Mouse (Mus musculus): ENCODE results near the gene Egr2. TPM values are rescaled to one million over a fixed set of nuclear protein-coding genes. Genes with fewer than 3 reads are reported as not detected.

Gene Egr2
- polyA plus RNA-seq, 2 experiments: 1.2 to 2.0 TPM

- Histone ChIP-seq H3K27me3 (ENCODE audit: control insufficient read depth, insufficient read depth, low read length) (no peaks in the 10 kb centered on the region), H3K4me3 (replicated peaks; ENCODE audit: low read length) (no peak overlapping the region), H3K27ac (replicated peaks; ENCODE audit: low read depth, low read length) (no peak overlapping the region), H3K9me3 (ENCODE audit: control insufficient read depth, low read length) (no peaks in the 10 kb centered on the region), H3K36me3 (ENCODE audit: control insufficient read depth, insufficient read depth, low read length) (no peaks in the 10 kb centered on the region), H3K9ac (ENCODE audit: low read depth, low read length, severe bottlenecking) (no peak overlapping the region), H3K4me2 (replicated peaks; ENCODE audit: low read depth, low read length, severe bottlenecking) (no peak overlapping the region), H3K4me1 (ENCODE audit: control insufficient read depth, insufficient read depth, low read length) (no peaks in the 10 kb centered on the region)
- WGBS: 58% methylated on average over 8 of the region's 8 CpGs
- no peak for ATAC-seq (ENCODE audit: low FRiP score, low read depth)
- no peak for TF ChIP-seq POLR2A (IDR thresholded peaks at IDR 0.05; ENCODE audit: borderline replicate concordance, extremely low read depth, insufficient read depth, insufficient read length)
- no peak for DNase-seq (ENCODE audit: low spot score)
Observed at GRCm38 (mm10) chr10:67512211-67512610, 23.1 kb upstream of the Egr2 start.

GRCm38 (mm10) chr10:67512871-67513270 is 22.4 kb upstream of the Egr2 start:
- Histone ChIP-seq H3K9me3 (ENCODE audit: control insufficient read depth, low read length) (no peaks in the 10 kb centered on the region), H3K27ac (replicated peaks; ENCODE audit: low read depth, low read length) (no peak overlapping the region), H3K9ac (ENCODE audit: low read depth, low read length, severe bottlenecking) (no peak overlapping the region), H3K4me2 (replicated peaks; ENCODE audit: low read depth, low read length, severe bottlenecking) (no peak overlapping the region), H3K4me3 (replicated peaks; ENCODE audit: low read length) (no peak overlapping the region), H3K36me3 (ENCODE audit: control insufficient read depth, insufficient read depth, low read length) (no peaks in the 10 kb centered on the region), H3K4me1 (ENCODE audit: control insufficient read depth, insufficient read depth, low read length) (no peaks in the 10 kb centered on the region), H3K27me3 (ENCODE audit: control insufficient read depth, insufficient read depth, low read length) (no peaks in the 10 kb centered on the region)
- ATAC-seq (ENCODE audit: low FRiP score, low read depth): no peak
- WGBS: 77% methylated on average over 7 of the region's 7 CpGs
- TF ChIP-seq POLR2A (IDR thresholded peaks at IDR 0.05; ENCODE audit: borderline replicate concordance, extremely low read depth, insufficient read depth, insufficient read length): no peak
- no peak for DNase-seq (ENCODE audit: low spot score)

GRCm38 (mm10) chr10:67518733-67519132 is 16.5 kb upstream of the Egr2 start:
- 81% methylated on average over 3 of the region's 3 CpGs for WGBS
- no peaks in the 10 kb centered on the region for H3K9me3 ChIP-seq (ENCODE audit: control insufficient read depth, low read length)
- no peaks in the 10 kb centered on the region for H3K36me3 ChIP-seq (ENCODE audit: control insufficient read depth, insufficient read depth, low read length)
- no peak overlapping the region for H3K9ac ChIP-seq (ENCODE audit: low read depth, low read length, severe bottlenecking)
- H3K27me3 ChIP-seq (ENCODE audit: control insufficient read depth, insufficient read depth, low read length): no peaks in the 10 kb centered on the region
- H3K4me3 ChIP-seq (replicated peaks; ENCODE audit: low read length): no peak overlapping the region
- H3K27ac ChIP-seq (replicated peaks; ENCODE audit: low read depth, low read length): no peak overlapping the region
- no peak for ATAC-seq (ENCODE audit: low FRiP score, low read depth)
- no peak for TF ChIP-seq POLR2A (IDR thresholded peaks at IDR 0.05; ENCODE audit: borderline replicate concordance, extremely low read depth, insufficient read depth, insufficient read length)
- H3K4me1 ChIP-seq (ENCODE audit: control insufficient read depth, insufficient read depth, low read length): no peaks in the 10 kb centered on the region
- DNase-seq (ENCODE audit: low spot score): no peak
- no peak overlapping the region for H3K4me2 ChIP-seq (replicated peaks; ENCODE audit: low read depth, low read length, severe bottlenecking)

- no peak overlapping the region for H3K4me3 ChIP-seq (replicated peaks; ENCODE audit: low read length)
- no peak overlapping the region for H3K27ac ChIP-seq (replicated peaks; ENCODE audit: low read depth, low read length)
- H3K27me3 ChIP-seq (ENCODE audit: control insufficient read depth, insufficient read depth, low read length): no peaks in the 10 kb centered on the region
- TF ChIP-seq POLR2A (IDR thresholded peaks at IDR 0.05; ENCODE audit: borderline replicate concordance, extremely low read depth, insufficient read depth, insufficient read length): no peak
- no peaks in the 10 kb centered on the region for H3K4me1 ChIP-seq (ENCODE audit: control insufficient read depth, insufficient read depth, low read length)
- H3K4me2 ChIP-seq (replicated peaks; ENCODE audit: low read depth, low read length, severe bottlenecking): no peak overlapping the region
- 76% methylated on average over 3 of the region's 3 CpGs for WGBS
- ATAC-seq (ENCODE audit: low FRiP score, low read depth): no peak
- H3K9me3 ChIP-seq (ENCODE audit: control insufficient read depth, low read length): no peaks in the 10 kb centered on the region
- H3K36me3 ChIP-seq (ENCODE audit: control insufficient read depth, insufficient read depth, low read length): no peaks in the 10 kb centered on the region
- H3K9ac ChIP-seq (ENCODE audit: low read depth, low read length, severe bottlenecking): no peak overlapping the region
- no peak for DNase-seq (ENCODE audit: low spot score)
Observed at GRCm38 (mm10) chr10:67524130-67524529, 11.1 kb upstream of the Egr2 start.

- 79% methylated on average over 7 of the region's 7 CpGs for WGBS
- no peak overlapping the region for H3K4me2 ChIP-seq (replicated peaks; ENCODE audit: low read depth, low read length, severe bottlenecking)
- H3K4me3 ChIP-seq (replicated peaks; ENCODE audit: low read length): no peak overlapping the region
- no peaks in the 10 kb centered on the region for H3K4me1 ChIP-seq (ENCODE audit: control insufficient read depth, insufficient read depth, low read length)
- TF ChIP-seq POLR2A (IDR thresholded peaks at IDR 0.05; ENCODE audit: borderline replicate concordance, extremely low read depth, insufficient read depth, insufficient read length): no peak
- H3K27me3 ChIP-seq (ENCODE audit: control insufficient read depth, insufficient read depth, low read length): no peaks in the 10 kb centered on the region
- H3K9ac ChIP-seq (ENCODE audit: low read depth, low read length, severe bottlenecking): no peak overlapping the region
- no peaks in the 10 kb centered on the region for H3K9me3 ChIP-seq (ENCODE audit: control insufficient read depth, low read length)
- H3K36me3 ChIP-seq (ENCODE audit: control insufficient read depth, insufficient read depth, low read length): no peaks in the 10 kb centered on the region
- ATAC-seq (ENCODE audit: low FRiP score, low read depth) (no peak), DNase-seq (ENCODE audit: low spot score) (no peak)
- no peak overlapping the region for H3K27ac ChIP-seq (replicated peaks; ENCODE audit: low read depth, low read length)
Observed at GRCm38 (mm10) chr10:67524694-67525093, 10.6 kb upstream of the Egr2 start.

- no peak for TF ChIP-seq POLR2A (IDR thresholded peaks at IDR 0.05; ENCODE audit: borderline replicate concordance, extremely low read depth, insufficient read depth, insufficient read length)
- no peak overlapping the region for H3K27ac ChIP-seq (replicated peaks; ENCODE audit: low read depth, low read length)
- no peak for DNase-seq (ENCODE audit: low spot score)
- no peaks in the 10 kb centered on the region for H3K36me3 ChIP-seq (ENCODE audit: control insufficient read depth, insufficient read depth, low read length)
- no peak overlapping the region for H3K4me3 ChIP-seq (replicated peaks; ENCODE audit: low read length)
- no peak overlapping the region for H3K9ac ChIP-seq (ENCODE audit: low read depth, low read length, severe bottlenecking)
- whole genome bisulfite sequencing: 68% methylated on average over 9 of the region's 9 CpGs
- H3K9me3 ChIP-seq (ENCODE audit: control insufficient read depth, low read length): no peaks in the 10 kb centered on the region
- no peaks in the 10 kb centered on the region for H3K4me1 ChIP-seq (ENCODE audit: control insufficient read depth, insufficient read depth, low read length)
- no peak for ATAC-seq (ENCODE audit: low FRiP score, low read depth)
- no peaks in the 10 kb centered on the region for H3K27me3 ChIP-seq (ENCODE audit: control insufficient read depth, insufficient read depth, low read length)
- no peak overlapping the region for H3K4me2 ChIP-seq (replicated peaks; ENCODE audit: low read depth, low read length, severe bottlenecking)
Observed at GRCm38 (mm10) chr10:67526435-67526834, 8.8 kb upstream of the Egr2 start.
